Mouse (Mus musculus): ENCODE data around the gene Pdlim7. TPM values are rescaled to one million over a fixed set of nuclear protein-coding genes. Genes with fewer than 3 reads are reported as not detected.

The Pdlim7 gene
- total and polyA plus RNA-seq, 2 experiments from 2014 or later = 41.3 to 153 TPM

DNA sequence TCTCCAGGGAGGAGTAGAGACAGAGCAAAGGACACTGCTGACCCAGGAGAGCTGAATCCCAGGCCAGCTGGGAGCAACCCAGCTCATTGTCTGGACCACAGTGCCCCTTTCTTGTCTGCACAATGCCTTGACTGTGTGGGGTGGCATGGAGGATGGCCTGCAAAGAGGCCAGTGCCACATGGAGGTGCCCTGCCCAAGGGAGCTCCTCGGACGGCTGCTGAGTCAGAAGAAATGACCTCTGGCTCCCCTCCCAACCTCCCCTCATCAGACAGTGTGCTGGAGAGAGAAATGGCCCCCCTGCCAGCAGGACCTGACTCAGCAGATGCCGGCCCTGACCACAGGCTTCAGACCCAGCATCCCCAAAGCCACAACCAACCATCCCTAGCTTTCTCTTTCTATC is 48.3 kb downstream of the Pdlim7 start:
- Histone ChIP-seq H3K27me3 (ENCODE audit: insufficient read depth, low read length) (no peaks in the 10 kb centered on the region), H3K4me3 (ENCODE audit: low read depth, low read length) (peak overlapping the region; percentile 85), H3K9ac (replicated peaks; ENCODE audit: low read length, poor library complexity, severe bottlenecking) (peak overlapping the region; percentile 95), H3K4me1 (ENCODE audit: insufficient read depth, low read length) (peaks cover 22% of the 10 kb centered on the region; the same call in 1 of the 2 replicates), H3K9me3 (ENCODE audit: low read length) (no peaks in the 10 kb centered on the region), H3K36me3 (ENCODE audit: insufficient read depth, low read length) (peaks cover under 1% of the 10 kb centered on the region; the same call in 1 of the 2 replicates), H3K4me2 (ENCODE audit: low read depth, low read length, poor library complexity, severe bottlenecking) (peak overlapping the region; percentile 84), H3K27ac (ENCODE audit: low read depth, low read length) (peak overlapping the region; percentile 98)
- ATAC-seq (ENCODE audit: low FRiP score) (peak; percentile 31), DNase-seq (ENCODE audit: low spot score) (peak; percentile 48)
- TF ChIP-seq CTCF (IDR thresholded peaks at IDR 0.05) = no peak
- WGBS = 10% methylated on average over 3 of the region's 3 CpGs

DNA sequence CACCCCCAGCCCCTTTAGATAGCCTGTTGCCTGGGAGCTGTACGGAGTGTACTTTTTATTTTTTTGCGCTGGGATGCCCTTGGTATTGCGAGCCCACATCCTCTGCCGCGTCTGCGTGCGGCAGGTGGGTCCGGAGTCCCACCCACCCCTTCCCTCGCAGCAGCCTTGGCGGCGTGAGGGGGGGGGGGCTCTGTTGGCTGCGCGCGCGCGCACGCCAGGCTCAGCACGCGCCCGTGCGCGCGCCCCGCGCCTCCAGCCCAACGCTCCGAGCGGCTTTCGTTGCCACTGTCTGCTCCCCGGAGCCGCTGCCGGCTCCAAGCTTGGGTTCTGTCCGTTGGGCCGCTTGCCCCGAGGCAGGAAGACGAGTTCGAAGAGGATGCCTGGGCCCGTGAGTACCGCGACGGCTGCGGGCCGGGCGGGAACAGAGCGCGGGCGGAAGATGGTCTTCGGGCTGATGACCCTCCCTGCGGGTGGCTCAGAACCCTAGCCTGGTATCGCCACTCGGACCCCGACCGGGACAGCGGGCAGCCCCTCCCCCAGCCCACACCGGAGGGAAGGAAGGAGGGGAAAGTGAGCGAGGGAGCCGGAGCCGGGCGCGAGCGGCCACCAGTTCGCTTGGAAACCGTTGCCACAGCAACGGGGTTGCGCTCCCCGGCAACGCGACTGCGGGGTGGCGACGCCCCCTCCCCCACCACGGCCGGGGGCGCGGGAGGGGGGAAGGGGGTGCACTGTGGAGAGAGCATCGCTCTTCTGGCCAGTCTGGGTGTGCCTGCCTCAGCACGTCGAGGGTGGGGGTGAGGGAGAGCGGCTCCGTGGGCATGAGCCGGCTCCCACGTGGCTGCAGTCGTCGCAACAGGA is 49.2 kb downstream of the Pdlim7 start, which contains the start of gene Prr7:
Gene Prr7 (plus strand): TSS at position 241 of the 858 bp plus-strand sequence.
- TF ChIP-seq CTCF (IDR thresholded peaks at IDR 0.05) = no peak
- Histone ChIP-seq H3K36me3 (ENCODE audit: insufficient read depth, low read length) (peaks cover 10% of the 10 kb centered on the region; the same call in 1 of the 2 replicates), H3K4me1 (ENCODE audit: insufficient read depth, low read length) (peaks cover 18% of the 10 kb centered on the region; the same call in 1 of the 2 replicates), H3K9ac (replicated peaks; ENCODE audit: low read length, poor library complexity, severe bottlenecking) (peak within 1 kb of the TSS; percentile 95), H3K9me3 (ENCODE audit: low read length) (no peaks in the 10 kb centered on the region), H3K4me2 (ENCODE audit: low read depth, low read length, poor library complexity, severe bottlenecking) (peak within 1 kb of the TSS; percentile 84), H3K4me3 (ENCODE audit: low read depth, low read length) (peak within 1 kb of the TSS; percentile 85), H3K27me3 (ENCODE audit: insufficient read depth, low read length) (no peaks in the 10 kb centered on the region), H3K27ac (ENCODE audit: low read depth, low read length) (peak within 1 kb of the TSS; percentile 98)
- peak; percentile 88 for DNase-seq (ENCODE audit: low spot score)
- ATAC-seq (ENCODE audit: low FRiP score) = peak; percentile 77
- WGBS = under 1% methylated on average over 61 of the region's 84 CpGs

DNA sequence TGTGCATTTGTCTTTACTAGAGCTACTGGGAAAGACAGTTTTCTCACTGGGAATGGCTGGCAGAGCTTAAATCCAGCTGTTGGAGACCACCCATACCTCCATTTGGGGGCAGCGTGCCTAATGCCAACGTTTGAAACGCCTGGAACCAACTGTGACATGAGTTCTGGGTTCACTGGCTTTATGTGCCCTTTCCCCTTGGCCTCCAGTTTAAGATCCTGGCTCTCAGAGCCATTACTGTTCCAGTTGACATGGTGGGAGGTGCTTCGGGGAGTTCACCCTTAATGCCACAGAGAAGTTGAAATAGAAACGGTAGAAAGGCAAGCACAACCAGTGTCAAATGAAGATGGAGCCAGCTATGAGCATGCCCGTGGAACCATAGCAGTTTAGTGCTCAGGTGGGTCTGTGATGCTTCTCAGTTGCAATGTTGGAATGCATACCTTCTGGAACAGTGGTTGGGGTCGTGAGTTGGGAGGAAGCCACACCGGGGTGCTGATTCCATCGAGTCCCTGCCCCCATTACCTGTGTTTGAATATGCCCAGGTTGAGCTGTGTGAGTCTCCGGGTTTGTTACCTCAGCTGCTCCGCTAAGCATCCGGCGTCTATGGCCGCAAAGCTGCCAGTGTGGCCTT is 50.0 kb downstream of the Pdlim7 start:
- H3K4me1 ChIP-seq (ENCODE audit: insufficient read depth, low read length) = peaks cover 17% of the 10 kb centered on the region; the same call in 1 of the 2 replicates
- ATAC-seq (ENCODE audit: low FRiP score) (peak; percentile 39; the same call in 1 of the 2 replicates), DNase-seq (ENCODE audit: low spot score) (no peak)
- H3K9me3 ChIP-seq (ENCODE audit: low read length) = no peaks in the 10 kb centered on the region
- 8% methylated on average over 14 of the region's 14 CpGs for WGBS
- H3K4me2 ChIP-seq (ENCODE audit: low read depth, low read length, poor library complexity, severe bottlenecking) = peak overlapping the region; percentile 84
- peak overlapping the region; percentile 98 for H3K27ac ChIP-seq (ENCODE audit: low read depth, low read length)
- no peaks in the 10 kb centered on the region for H3K27me3 ChIP-seq (ENCODE audit: insufficient read depth, low read length)
- H3K9ac ChIP-seq (replicated peaks; ENCODE audit: low read length, poor library complexity, severe bottlenecking) = peak overlapping the region; percentile 95
- no peak for TF ChIP-seq CTCF (IDR thresholded peaks at IDR 0.05)
- H3K36me3 ChIP-seq (ENCODE audit: insufficient read depth, low read length) = peaks cover 16% of the 10 kb centered on the region
- H3K4me3 ChIP-seq (ENCODE audit: low read depth, low read length) = peak overlapping the region; percentile 85

DNA sequence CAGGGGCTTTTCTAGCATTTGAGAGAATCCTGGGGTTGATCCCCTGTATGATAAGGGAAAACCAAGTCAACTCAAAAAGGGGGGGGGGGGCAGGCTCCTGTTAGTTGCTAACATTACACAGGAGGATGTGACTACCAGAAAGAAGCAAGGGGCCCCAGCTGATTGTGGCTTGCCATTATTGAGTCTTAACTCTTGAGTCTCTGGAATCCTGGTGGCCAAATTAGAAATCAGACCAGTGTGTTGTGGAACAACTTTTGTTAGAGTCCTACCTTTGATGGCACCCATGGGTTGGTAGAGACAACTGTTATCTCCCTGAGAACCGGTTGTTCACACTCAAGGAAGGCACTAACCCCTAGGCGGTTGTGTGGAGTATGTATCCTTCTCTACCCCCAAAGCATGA is 50.5 kb downstream of the Pdlim7 start:
- H3K9me3 ChIP-seq (ENCODE audit: low read length) = no peaks in the 10 kb centered on the region
- no peak for TF ChIP-seq CTCF (IDR thresholded peaks at IDR 0.05)
- no peak for ATAC-seq (ENCODE audit: low FRiP score)
- peaks cover 19% of the 10 kb centered on the region for H3K36me3 ChIP-seq (ENCODE audit: insufficient read depth, low read length)
- 65% methylated on average over 2 of the region's 2 CpGs for WGBS
- DNase-seq (ENCODE audit: low spot score) = no peak
- H3K4me2 ChIP-seq (ENCODE audit: low read depth, low read length, poor library complexity, severe bottlenecking) = peak overlapping the region; percentile 84
- no peak overlapping the region for H3K9ac ChIP-seq (replicated peaks; ENCODE audit: low read length, poor library complexity, severe bottlenecking)
- no peaks in the 10 kb centered on the region for H3K27me3 ChIP-seq (ENCODE audit: insufficient read depth, low read length)
- peaks cover 17% of the 10 kb centered on the region; the same call in 1 of the 2 replicates for H3K4me1 ChIP-seq (ENCODE audit: insufficient read depth, low read length)
- H3K4me3 ChIP-seq (ENCODE audit: low read depth, low read length) = 0 out of 2 replicates have a peak overlapping the region, but pooled peaks have one; percentile 85
- H3K27ac ChIP-seq (ENCODE audit: low read depth, low read length) = peak overlapping the region; percentile 98; the same call in 1 of the 2 replicates

DNA sequence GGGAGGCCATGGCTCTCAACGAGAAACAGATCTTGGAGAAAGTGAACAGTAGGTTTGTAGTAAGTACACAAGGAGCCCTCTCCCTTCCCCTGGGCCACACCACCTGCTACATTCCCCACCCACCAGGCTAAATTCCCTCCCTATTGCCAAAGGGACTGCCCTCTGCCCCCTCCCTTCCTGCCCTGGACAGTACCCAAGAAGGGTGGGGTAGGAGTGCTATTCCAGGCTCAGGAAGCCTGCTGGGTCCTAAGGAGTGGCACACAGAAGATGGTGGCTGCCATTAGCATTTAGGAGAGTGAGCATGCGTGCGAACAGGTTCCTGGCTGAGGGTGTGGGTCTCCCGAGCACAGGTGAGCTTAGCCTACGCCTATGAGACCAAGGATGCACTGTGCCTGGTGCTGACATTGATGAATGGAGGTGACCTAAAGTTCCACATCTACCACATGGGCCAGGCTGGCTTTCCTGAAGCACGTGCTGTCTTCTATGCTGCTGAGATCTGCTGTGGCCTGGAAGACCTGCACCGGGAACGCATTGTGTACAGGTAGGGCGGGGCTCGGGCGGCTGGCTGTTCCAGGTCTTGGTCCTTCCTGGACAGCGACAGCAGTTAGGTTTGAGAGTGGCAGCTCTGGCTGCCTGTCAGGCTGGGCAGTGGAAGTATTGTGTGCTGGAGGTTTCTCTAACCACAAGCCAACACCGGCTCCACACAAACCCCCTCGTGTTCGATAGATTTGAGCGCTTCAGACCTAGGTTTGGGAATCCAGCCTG is 61.5 kb downstream of the Pdlim7 start:
- Histone ChIP-seq H3K4me3 (ENCODE audit: low read depth, low read length) (no peak overlapping the region), H3K27me3 (ENCODE audit: insufficient read depth, low read length) (no peaks in the 10 kb centered on the region), H3K27ac (ENCODE audit: low read depth, low read length) (no peak overlapping the region), H3K36me3 (ENCODE audit: insufficient read depth, low read length) (peaks cover 62% of the 10 kb centered on the region), H3K9ac (replicated peaks; ENCODE audit: low read length, poor library complexity, severe bottlenecking) (no peak overlapping the region), H3K4me1 (ENCODE audit: insufficient read depth, low read length) (no peaks in the 10 kb centered on the region), H3K4me2 (ENCODE audit: low read depth, low read length, poor library complexity, severe bottlenecking) (no peak overlapping the region), H3K9me3 (ENCODE audit: low read length) (no peaks in the 10 kb centered on the region)
- WGBS = 92% methylated on average over 16 of the region's 16 CpGs
- DNase-seq (ENCODE audit: low spot score) = no peak
- no peak for TF ChIP-seq CTCF (IDR thresholded peaks at IDR 0.05)
- ATAC-seq (ENCODE audit: low FRiP score) = no peak

Measured in midbrain, postnatal 0 days (tissue).